Mouse (Mus musculus) MEL (cell line): ENCODE measurements around the gene Hsdl2. TPM values are rescaled to one million over a fixed set of nuclear protein-coding genes. Genes with fewer than 3 reads are reported as not detected.
"Not testable (repeated sequence)": the region's sequence is repeated elsewhere in the genome, so short reads cannot be mapped to it uniquely, and the experiment has no call there.

Experiments
- DNase-seq: peaks from one replicate; pipeline ENCODE4 v3.0.0; 2011; ENCODE audit warnings: low read depth, low spot score
- H3K27ac ChIP-seq: 2 replicates; pipeline ENCODE4 v1.5.1; 2012; ENCODE audit warnings: low read depth, mild to moderate bottlenecking, control low read depth, low read length, moderate library complexity; ENCODE audit not compliant: control insufficient read depth
- H3K27me3 ChIP-seq, 2 experiments: fragments of 150-350 bp in 1 of 2; sonication (generic) in 1 of 2; 2 replicates each; pipeline ENCODE4 v1.6.1; 2012; ENCODE audit warnings: low read length in 2 of 2, mild to moderate bottlenecking in 2 of 2, improper control_type of control experiment in 1 of 2, moderate library complexity in 1 of 2; ENCODE audit not compliant: insufficient read depth in 2 of 2, control insufficient read depth in 1 of 2
- H3K36me3 ChIP-seq, 2 experiments: 2 replicates each; pipeline ENCODE4 v1.6.1; 2012 to 2014; ENCODE audit warnings: low read length in 2 of 2, improper control_type of control experiment in 1 of 2, inconsistent platforms in 1 of 2, mild to moderate bottlenecking in 1 of 2; ENCODE audit not compliant: insufficient read depth in 2 of 2, control insufficient read depth in 1 of 2
- H3K4me1 ChIP-seq, 2 experiments: fragments of 150-350 bp in 1 of 2; sonication (generic) in 1 of 2; 2 replicates each; pipeline ENCODE4 v1.6.1; 2012; ENCODE audit warnings: low read length in 2 of 2, improper control_type of control experiment in 1 of 2, mild to moderate bottlenecking in 1 of 2; ENCODE audit not compliant: insufficient read depth in 2 of 2, control insufficient read depth in 1 of 2
- H3K4me3 ChIP-seq, 2 experiments: fragments of 150-350 bp in 1 of 2; sonication (generic) in 1 of 2; 2 replicates each; pipeline ENCODE4 v1.5.1; 2012; ENCODE audit warnings: low read depth in 2 of 2, low read length in 2 of 2, mild to moderate bottlenecking in 2 of 2, moderate library complexity in 2 of 2, control low read depth in 1 of 2, improper control_type of control experiment in 1 of 2; ENCODE audit not compliant: control insufficient read depth in 1 of 2, insufficient read depth in 1 of 2
- H3K79me2 ChIP-seq: 2 replicates; pipeline ENCODE4 v1.6.1; 2012; ENCODE audit warnings: mild to moderate bottlenecking, low read length, moderate library complexity; ENCODE audit not compliant: control insufficient read depth, poor library complexity, insufficient read depth
- H3K9ac ChIP-seq: 2 replicates; pipeline ENCODE4 v1.6.1; 2012; ENCODE audit warnings: low read depth, mild to moderate bottlenecking, control low read depth, low read length, moderate library complexity; ENCODE audit not compliant: control insufficient read depth, poor library complexity, severe bottlenecking
- H3K9me3 ChIP-seq: fragments of 150-350 bp; sonication (generic); replicated peaks from 2 replicates; pipeline ENCODE4 v1.6.1; 2012; ENCODE audit warnings: mild to moderate bottlenecking, low read length, improper control_type of control experiment, moderate library complexity; ENCODE audit not compliant: insufficient read depth
- CHD1 ChIP-seq: IDR thresholded peaks from 2 replicates; pipeline ENCODE4 v1.6.1; 2012; ENCODE audit warnings: low read depth, mild to moderate bottlenecking, inconsistent platforms, low read length, improper control_type of control experiment
- CHD2 ChIP-seq: IDR thresholded peaks from 2 replicates; pipeline ENCODE4 v1.6.1; 2011; ENCODE audit warnings: low read length, improper control_type of control experiment
- EP300 ChIP-seq, 2 experiments: IDR thresholded peaks; 2 replicates each; pipeline ENCODE4 v1.6.1; 2011; ENCODE audit warnings: improper control_type of control experiment in 2 of 2, low read length in 2 of 2, low read depth in 1 of 2, mild to moderate bottlenecking in 1 of 2
- ETS1 ChIP-seq: IDR thresholded peaks from 2 replicates; pipeline ENCODE4 v1.6.1; 2012; ENCODE audit warnings: low read depth, mild to moderate bottlenecking, inconsistent platforms, low read length, improper control_type of control experiment, moderate library complexity
- HCFC1 ChIP-seq: IDR thresholded peaks from 2 replicates; pipeline ENCODE4 v1.6.1; 2012; ENCODE audit warnings: low read depth, mild to moderate bottlenecking, inconsistent platforms, low read length, improper control_type of control experiment, moderate library complexity
- MAX ChIP-seq: IDR thresholded peaks from 2 replicates; pipeline ENCODE4 v1.6.1; 2011; ENCODE audit warnings: low read length, improper control_type of control experiment
- MAZ ChIP-seq: IDR thresholded peaks from 2 replicates; pipeline ENCODE4 v1.6.1; 2012; ENCODE audit warnings: low read depth, mild to moderate bottlenecking, inconsistent platforms, low read length, improper control_type of control experiment
- MYC ChIP-seq: IDR thresholded peaks from 2 replicates; pipeline ENCODE4 v1.6.1; 2011; ENCODE audit warnings: low read depth, mild to moderate bottlenecking, low read length, improper control_type of control experiment, moderate library complexity
- NRF1 ChIP-seq: IDR thresholded peaks from 2 replicates; pipeline ENCODE4 v1.6.1; 2014; ENCODE audit warnings: low read depth, mild to moderate bottlenecking, inconsistent platforms, low read length, improper control_type of control experiment, moderate library complexity; ENCODE audit not compliant: poor library complexity, insufficient read depth, severe bottlenecking
- POLR2A ChIP-seq, 2 experiments: IDR thresholded peaks; 2 replicates each; pipeline ENCODE4 v1.6.1; 2011 to 2012; ENCODE audit warnings: low read length in 2 of 2, mild to moderate bottlenecking in 2 of 2, control low read depth in 1 of 2, improper control_type of control experiment in 1 of 2, low read depth in 1 of 2, moderate library complexity in 1 of 2; ENCODE audit not compliant: control insufficient read depth in 1 of 2, insufficient read depth in 1 of 2, poor library complexity in 1 of 2
- POLR2AphosphoS5 ChIP-seq: IDR thresholded peaks from 2 replicates; pipeline ENCODE4 v1.6.1; 2012; ENCODE audit warnings: low read depth, borderline replicate concordance, mild to moderate bottlenecking, inconsistent platforms, low read length, moderate library complexity, mixed read lengths
- SMC3 ChIP-seq: IDR thresholded peaks from 2 replicates; pipeline ENCODE4 v1.6.1; 2011; ENCODE audit warnings: low read depth, low read length, improper control_type of control experiment
- TAL1 ChIP-seq: IDR thresholded peaks from 2 replicates; pipeline ENCODE4 v1.6.1; 2012; ENCODE audit warnings: mild to moderate bottlenecking, inconsistent platforms, low read length, moderate library complexity, mixed read lengths
- polyA plus RNA-seq, 2 experiments: library from polyadenylated mRNA; stranded (reverse) in 1 of 2; unstranded in 1 of 2; fragments of >175 nt in 1 of 2; fragments of >200 nt in 1 of 2; gene quantifications; 2 replicates each; pipeline versions ENCODE4 v1.2.1 to v1.2.4; 2012; ENCODE audit warnings: low replicate concordance in 2 of 2, low read depth in 1 of 2; ENCODE audit not compliant: insufficient read length in 2 of 2, insufficient read depth in 1 of 2, missing spikeins in 1 of 2
- total RNA-seq: library from RNA; depleted of rRNA; stranded (reverse); fragments of 300-350 nt; gene quantifications from 2 replicates; pipeline ENCODE4 v1.2.3, GENCODE M21; 2012

Hsdl2 gene
- total and polyA plus RNA-seq, 3 experiments: 8.4 to 15.0 TPM; not detected in 1

DNA sequence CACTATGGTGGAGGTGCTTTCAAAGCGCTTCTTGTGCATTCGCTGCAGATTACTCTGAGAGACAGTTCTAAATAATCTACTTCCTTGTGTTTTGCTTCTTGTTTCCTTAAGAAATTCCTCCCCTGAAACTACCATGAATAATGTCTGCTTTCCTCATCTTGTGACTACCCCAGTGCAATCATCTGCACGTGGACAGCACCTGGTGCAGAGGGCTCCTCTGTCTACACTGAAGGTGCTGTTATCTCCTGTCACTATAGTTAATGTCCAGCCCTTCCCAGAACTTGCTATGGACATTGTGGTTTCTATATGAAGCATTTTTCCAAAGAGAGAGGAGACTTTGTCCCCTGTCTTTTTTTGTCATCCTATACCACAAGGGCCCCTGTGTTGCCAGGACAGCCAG lies 27.8 kb upstream of the Hsdl2 start:
- TF ChIP-seq HCFC1 (no peak), MAX (no peak), NRF1 (no peak), POLR2A (IDR thresholded peaks at IDR 0.05; ENCODE audit: control insufficient read depth in 1 of 2, insufficient read depth in 1 of 2, low read depth in 1 of 2, low read length in 2 of 2, poor library complexity in 1 of 2) (no peak), MYC (no peak), EP300 (IDR thresholded peaks at IDR 0.05; ENCODE audit: low read depth in 1 of 2, low read length in 2 of 2) (no peak), CHD2 (no peak), CHD1 (no peak), POLR2AphosphoS5 (no peak), SMC3 (no peak), MAZ (no peak), ETS1 (no peak)
- Histone ChIP-seq H3K27me3 (no peaks in the 10 kb centered on the region), H3K4me1 (peaks cover 2 to 9% of the 10 kb centered on the region in 2 experiments; a peak in 3 of 4 replicates), H3K27ac (no peak overlapping the region), H3K9ac (no peak overlapping the region), H3K4me3 (no peak overlapping the region), H3K9me3 (no peaks in the 10 kb centered on the region), H3K36me3 (peaks cover 0 to 9% of the 10 kb centered on the region in 2 experiments; a peak in 2 of 4 replicates), H3K79me2 (peaks cover 9% of the 10 kb centered on the region)
- no peak for DNase-seq

DNA sequence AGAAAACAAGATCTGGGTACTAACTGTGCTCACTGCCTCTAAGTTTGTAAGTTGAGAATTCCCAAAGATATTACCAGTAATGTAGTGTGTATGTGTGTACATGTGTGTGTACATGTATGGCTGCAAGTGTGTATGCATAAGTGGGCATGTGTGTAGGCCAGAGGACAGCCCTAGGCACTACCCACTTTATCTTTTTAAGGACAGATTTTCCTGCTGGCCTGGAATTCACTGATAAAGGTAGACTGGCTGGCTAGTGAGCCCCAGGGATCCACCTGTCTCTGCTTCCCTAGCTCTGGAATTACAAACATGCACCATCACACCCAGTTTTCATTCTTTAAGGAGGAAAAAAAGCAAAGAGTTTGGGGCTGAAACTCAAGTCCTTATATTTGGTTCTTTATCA lies 26.2 kb upstream of the Hsdl2 start:
- no peaks in the 10 kb centered on the region for H3K79me2 ChIP-seq
- no peaks in the 10 kb centered on the region for H3K9me3 ChIP-seq
- no peak for DNase-seq
- no peaks in the 10 kb centered on the region for H3K27me3 ChIP-seq
- H3K36me3 ChIP-seq: peaks cover 0 to 6% of the 10 kb centered on the region in 2 experiments; a peak in 2 of 4 replicates
- peaks cover 2 to 4% of the 10 kb centered on the region in 2 experiments; a peak in 3 of 4 replicates for H3K4me1 ChIP-seq
- TF ChIP-seq POLR2A (IDR thresholded peaks at IDR 0.05; ENCODE audit: control insufficient read depth in 1 of 2, insufficient read depth in 1 of 2, low read depth in 1 of 2, low read length in 2 of 2, poor library complexity in 1 of 2): no peak
- TF ChIP-seq TAL1: peak; percentile 38; the same call in 1 of the 2 replicates
- H3K9ac ChIP-seq: no peak overlapping the region
- no peak overlapping the region for H3K27ac ChIP-seq
- H3K4me3 ChIP-seq: no peak overlapping the region

DNA sequence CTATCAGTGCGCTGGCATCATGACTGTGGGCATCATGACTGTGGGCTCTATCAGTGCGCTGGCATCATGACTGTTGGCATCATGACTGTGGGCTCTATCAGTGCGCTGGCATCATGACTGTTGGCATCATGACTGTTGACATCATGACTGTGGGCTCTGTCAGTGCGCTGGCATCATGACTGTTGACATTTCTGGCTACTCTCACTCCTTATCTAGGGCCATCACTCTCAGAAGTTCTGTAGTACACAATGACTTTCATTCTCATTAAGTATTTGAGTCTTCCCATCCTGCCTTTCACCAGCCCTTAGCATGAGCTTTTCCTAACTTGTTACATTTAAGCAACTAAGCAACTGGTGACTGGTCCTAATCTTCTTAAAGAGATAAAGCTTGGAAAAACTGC lies 24.0 kb upstream of the Hsdl2 start:
- H3K4me3 ChIP-seq, H3K9me3 ChIP-seq, H3K79me2 ChIP-seq, H3K4me1 ChIP-seq, H3K27ac ChIP-seq, H3K9ac ChIP-seq, H3K27me3 ChIP-seq, H3K36me3 ChIP-seq, DNase-seq: not testable (repeated sequence)
